Mouse (Mus musculus): ENCODE data around the gene Vhl.
"Not testable (repeated sequence)": the region's sequence is repeated elsewhere in the genome, so short reads cannot be mapped to it uniquely, and the experiment has no call there.

Gene Vhl

DNA sequence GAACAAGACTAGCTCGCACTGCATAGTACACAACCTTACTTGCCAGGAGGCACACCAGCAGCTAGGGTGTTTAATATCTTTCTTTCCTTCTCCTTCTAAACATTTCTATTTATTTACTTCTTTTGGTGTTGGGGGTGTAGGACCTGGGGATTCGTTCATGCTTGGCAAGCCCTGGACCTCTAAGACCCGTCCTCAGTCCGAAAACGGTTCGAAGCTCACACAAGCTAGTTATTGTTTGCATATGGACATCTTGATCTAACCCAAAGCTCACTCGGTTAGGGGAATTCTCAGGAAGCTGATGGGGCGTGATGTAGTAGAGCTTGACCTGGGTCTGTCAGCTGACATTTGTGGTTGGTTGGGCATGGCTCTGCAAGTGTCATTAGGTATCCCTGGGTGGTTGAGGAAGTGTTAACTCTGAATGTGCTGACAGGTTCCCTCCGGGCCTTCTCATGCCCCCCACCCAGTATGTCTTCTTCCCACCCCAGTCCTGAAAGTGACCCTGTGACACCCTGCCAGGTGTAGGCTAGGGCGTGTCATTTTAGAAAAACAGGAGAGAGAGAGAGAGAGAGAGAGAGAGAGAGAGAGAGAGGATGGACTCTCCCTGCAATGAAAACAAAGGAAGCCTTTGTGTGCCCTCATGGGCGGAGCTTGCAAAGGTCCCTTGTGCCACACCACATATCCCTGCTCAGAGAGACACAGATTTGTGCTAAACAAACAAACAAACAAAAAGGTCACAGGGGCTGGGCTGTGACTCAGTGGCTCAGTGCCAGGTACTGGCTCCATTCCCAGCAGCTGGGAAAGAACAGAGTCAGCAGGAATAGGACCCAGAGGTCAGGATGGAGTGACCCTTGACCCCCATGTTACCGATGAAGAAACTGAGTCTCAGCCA, 37.8 kb downstream of the Vhl start:
- DNase-seq (ENCODE audit: low spot score), result no peak

DNA sequence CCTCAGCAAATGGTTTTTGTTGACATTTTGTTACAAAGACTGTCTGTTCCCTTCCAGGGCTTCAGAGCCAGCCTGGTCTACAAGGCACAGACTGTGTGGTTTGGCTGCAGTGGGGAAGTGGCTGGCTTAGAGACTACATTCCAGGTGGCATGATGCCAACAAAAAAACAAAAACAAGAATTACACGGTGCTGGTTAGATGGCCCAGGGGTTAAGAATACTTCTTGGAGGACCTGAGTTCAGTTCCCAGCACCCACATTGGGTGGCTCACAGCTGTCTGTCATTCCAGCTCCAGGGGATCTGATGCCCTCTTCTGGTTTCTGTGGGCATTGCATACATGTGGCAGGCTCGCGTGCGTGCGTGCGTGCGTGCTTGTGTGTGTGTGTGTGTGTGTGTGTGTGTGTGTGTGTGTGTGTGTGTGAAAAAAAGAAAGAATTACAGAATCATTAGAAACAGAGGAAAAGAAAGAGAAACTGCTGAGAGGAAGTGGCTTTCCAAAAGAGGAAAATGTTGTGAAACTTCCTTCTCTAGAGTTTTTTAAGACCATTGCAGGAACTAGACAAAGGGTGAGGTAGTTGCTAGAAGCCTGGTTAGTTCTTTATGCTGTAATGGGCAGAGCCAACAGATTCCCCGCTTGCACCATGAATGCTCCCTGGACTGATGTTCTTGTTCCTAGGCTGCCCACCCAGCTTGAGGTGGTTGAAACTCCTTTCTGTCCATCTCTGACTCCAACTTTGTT, 39.4 kb downstream of the Vhl start:
- no peak for DNase-seq (ENCODE audit: low spot score)

DNA sequence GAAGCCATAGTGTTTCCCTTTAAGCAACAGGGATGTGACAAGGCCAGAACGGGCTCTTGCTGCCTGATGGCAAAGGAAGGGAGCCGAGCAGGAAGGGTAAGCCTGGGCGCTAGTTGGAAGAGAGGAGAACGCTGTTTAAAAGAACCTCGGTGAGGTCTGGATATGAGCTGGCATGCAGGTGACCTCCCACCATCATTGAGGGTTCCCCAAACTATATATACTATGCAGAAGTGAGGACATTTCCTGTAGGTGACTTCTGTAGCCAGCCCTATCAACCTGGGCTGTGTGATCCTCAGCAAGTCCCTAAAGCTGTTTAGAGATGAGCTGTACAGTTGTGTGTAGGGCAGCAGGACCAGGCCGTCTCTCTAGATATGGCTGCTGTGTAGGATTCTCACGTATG, 40.5 kb downstream of the Vhl start:
- no peak for DNase-seq (ENCODE audit: low spot score)

DNA sequence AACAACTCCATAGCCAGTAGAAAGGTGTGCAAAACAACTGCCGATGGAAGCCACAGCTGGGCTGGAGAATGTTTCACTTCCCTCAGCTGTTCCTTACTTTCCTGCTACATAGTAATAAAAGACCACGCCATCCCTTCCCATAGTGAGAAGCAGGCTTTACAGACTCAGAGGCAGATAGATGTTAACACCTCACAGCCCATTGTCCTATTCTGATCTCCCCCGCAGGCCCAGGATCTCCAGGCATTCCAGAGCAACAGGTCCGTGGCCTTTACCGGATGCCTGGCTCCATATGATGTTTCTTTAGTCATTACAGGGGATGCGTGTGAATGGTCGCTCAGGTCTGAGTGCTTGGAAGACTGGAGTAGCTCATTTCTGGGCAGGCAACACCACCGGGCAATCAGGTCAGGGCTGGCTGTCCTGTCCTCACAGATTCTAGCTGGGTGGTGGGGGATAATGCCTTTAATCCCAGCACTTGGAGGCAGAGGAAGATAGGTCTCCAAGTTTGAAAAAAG, 43.9 kb downstream of the Vhl start:
- DNase-seq (ENCODE audit: low spot score), result no peak

DNA sequence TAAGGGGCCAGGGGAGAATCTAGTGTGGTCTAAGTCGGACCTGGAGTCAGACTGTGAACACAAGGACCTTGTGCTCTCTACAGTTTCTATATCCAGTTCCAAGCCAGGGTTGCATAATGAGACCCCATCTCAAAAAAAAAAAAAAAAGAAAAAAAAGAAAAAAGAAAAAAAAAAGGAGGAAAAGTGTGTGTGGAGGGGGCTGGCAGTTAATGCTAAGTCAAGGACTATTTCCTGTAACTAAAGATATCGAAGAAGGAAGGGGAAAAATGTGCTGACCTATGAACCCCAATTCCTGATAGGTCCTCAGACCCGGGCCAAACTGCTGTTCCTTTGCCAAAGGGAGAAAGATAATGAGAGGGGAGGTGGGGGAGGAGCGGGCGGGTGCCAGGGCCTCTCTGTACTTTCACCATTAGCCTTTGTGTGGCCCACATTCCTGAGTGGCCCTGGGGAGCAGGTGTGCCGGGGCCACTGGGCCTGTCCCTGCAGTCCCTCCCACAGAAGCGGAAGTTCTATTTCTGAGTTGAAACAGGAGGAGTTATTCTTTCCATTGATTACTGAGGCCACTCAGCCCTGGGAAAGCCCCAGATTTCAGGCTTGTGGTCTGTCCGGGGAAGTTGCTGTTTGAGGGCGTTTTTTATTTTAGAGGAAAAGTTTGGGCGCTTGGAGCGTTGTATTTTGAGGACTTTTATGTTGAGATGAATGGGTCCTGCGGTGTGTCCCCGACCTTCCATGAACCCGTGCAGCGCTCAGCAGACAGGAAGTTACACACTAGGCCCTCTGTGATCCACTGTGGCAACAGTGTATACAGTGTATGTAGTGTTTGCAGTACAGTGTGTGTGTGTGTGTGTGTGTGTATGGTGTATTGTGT, 44.8 kb downstream of the Vhl start:
- DNase-seq (ENCODE audit: low spot score), result no peak

DNA sequence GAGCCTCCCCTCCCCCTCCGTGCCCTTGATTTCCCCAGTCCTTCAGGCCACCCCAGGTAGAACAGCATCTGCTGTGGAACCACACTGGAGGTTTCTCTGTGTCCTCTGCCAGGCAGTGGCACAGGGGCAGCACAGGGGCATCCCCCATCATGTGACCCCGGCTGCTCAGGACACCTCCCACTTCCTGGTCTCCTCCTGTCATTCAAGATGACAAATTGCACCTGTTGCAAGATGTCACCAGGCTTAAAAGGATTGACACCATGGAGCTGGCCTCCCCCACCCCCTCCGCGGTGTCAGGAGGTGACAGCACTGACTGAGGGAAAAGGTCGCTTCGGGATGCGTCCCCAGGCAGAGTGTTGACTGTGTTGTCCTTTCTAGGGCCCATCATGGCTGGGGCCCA, 46.1 kb downstream of the Vhl start:
- DNase-seq (ENCODE audit: low spot score), result no peak

DNA sequence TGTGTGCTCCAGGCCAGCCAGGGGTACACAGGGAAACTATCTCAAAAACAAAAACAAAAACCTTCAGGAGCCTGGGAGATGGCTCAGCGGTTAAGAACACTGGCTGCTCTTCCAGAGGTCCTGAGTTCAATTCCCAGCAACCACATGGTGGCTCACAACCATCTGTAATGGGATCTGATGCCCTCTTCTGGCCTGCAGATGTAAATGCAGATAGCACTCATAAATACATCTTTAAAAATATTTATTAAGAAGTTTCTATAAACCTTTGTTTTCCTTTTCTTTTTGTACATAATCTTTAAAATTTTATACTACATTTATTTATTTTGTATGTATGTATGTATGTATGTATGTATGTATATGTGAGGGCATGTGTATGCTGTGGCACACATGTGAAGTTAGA, 48.3 kb downstream of the Vhl start:
- not testable (repeated sequence) for DNase-seq (ENCODE audit: low spot score)

DNA sequence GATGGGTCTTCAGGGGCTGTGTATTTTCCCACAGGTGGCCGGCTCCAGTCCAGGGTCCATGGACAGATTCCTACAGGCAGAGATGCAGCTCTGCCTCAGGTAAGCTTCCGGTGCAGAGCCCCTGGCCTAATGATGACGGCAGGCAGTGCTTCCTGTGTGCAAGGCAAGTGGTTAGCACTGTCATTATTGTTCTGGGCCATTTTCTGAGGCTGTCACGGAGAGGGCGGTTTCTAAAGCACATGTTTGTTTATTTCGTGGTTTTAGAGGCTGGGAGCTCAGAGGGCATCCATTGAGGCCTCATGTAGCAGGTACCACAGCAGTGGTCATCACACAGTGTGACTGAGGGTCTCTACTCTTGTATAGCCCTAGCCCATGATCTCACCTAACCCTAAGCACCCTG, 49.2 kb downstream of the Vhl start:
- no peak for DNase-seq (ENCODE audit: low spot score)

DNA sequence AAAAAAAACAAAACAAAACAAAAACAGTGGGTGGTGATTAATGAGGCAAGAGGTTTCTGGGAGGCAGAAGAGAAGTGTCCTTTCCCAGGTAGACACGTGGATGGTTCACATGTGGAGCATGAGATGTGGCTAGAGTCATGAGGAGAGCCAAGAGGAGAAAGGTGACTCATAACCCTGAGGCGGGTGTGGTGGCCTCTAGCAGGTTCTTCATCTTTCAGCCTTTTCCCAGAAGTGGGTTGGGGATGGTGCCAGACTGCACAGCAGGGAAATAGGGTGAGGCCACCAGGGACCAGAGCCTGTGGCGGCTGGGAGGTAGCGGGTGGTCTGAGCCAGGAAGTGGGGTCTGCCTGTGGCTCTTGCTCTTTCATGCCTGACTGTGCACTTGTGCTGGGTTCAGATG, 51.5 kb downstream of the Vhl start:
- no peak for DNase-seq (ENCODE audit: low spot score)

DNA sequence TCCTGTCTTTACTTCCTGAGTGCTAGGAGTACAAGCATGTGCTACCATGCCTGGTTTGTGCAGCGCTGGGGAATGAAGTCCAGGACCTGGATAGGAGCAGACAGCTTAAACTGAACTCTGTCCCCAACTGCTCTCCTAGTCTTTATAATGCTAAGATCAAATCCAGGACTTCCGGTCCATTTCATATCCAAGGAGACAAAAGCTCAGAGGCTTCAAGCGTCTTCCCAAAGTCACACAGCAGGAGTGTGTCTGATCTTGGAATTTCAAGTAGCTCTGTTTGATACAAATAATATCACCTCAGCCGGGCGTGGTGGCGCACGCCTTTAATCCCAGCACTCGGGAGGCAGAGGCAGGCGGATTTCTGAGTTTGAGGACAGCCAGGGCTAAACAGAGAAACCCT, 52.2 kb downstream of the Vhl start:
- DNase-seq (ENCODE audit: low spot score), result no peak

DNA sequence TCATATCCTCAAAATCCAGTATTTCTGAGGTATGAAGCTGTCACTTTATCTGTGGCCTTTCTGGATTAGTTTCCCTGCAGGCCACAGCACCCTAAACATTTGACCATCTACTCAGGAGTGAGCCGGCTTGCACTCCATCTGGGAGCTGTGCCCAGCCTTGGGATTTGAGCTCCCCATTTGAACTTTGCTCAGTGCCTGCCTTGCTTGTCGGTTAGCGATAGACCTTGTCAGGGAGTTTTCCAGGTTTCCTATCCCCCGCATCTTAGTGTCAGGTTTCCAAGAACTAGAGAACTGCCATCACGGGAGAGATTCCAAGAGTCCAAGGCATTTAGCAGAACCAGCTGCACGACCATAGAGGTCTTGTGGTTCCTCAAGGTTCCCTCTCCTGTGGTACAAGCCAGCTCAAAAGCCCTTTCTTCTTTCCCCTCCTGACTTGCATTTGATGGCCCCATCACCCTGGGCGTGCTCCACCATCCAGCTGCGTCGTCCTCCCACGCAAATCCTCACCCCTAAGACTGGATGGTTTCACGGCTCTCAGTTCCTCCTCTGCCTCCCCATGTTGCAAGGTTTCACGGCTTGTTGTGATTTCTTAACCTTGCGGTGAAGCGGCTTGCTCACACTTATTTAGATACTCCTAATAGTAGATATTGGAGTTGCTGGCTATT, 53.4 kb downstream of the Vhl start:
- no peak for DNase-seq (ENCODE audit: low spot score)

DNA sequence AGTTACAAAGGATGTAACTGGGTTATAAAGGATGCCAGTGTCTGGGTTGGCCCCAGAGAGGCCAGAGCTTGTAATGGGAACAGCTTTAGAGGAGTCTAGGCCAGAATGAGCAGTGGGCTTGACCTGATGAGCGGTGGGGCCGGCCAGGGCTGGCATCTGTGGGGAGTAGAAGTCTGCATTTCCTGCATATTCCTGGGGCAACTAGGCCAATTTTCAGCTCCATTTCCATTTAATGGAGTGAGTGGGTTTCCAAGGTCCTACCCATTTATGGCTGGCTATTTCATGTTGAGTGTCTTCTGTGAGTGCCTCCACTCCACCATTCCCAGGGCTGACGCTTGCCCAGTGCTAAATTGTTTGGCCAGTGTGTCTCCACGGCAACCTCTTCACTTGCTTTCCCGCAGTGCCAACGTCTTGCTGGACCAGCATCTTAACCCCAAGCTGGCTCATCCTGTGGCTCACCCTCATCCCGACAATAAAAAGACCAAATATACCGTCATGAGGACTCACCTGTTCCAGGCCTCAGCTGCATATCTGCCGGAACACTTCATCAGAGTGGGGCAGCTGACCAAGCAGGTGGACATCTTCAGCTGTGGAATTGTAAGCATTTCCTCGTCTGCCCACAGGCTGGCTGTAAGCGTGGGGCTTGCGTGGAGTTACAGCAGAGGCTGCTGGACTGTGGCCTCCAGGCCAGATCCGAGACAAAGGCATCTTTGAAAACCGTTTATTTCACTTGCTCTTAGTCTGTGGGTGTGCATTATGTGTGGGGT, 54.7 kb downstream of the Vhl start:
- no peak for DNase-seq (ENCODE audit: low spot score)

DNA sequence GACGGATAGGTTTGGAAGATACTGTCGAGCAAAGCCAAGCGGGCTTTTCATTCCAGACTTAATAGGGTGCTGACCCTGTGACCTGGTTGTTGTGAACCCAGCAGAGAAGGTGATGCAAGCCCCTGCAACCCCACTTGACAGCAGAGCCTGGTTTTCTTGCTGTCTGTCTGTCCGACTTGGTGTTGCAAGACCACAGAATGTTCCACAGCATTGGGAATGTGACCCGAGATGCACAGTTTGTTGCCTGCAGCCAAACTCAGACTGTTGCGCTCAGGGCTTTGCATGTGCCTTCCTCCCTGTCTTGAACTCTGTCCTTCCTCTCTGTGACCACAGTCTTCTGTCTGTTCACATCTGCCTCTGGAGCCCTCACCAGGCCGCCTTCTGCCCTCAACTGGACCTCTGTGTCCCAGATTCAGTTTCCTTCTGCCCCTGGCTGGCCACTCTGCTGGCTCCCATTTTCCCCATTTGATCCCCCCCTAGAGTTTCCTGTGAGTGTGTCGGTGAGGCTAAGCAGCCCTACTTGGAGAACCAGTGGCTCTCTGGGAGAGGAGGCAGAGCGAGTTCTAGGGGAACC, 56.3 kb downstream of the Vhl start:
- no peak for DNase-seq (ENCODE audit: low spot score)
